Mouse (Mus musculus) B cell, adult 67 days (primary cell): ENCODE measurements around the gene Ric8a. TPM values are rescaled to one million over a fixed set of nuclear protein-coding genes. Genes with fewer than 3 reads are reported as not detected.

Experiments used
- total RNA-seq, 2 experiments: library from RNA; stranded (reverse); gene quantifications; 4 replicates each; pipeline ENCODE4 v1.2.4; 2023

Gene Ric8a
- 100 to 1,000 TPM; 112 to 126 TPM for total RNA-seq

DNA sequence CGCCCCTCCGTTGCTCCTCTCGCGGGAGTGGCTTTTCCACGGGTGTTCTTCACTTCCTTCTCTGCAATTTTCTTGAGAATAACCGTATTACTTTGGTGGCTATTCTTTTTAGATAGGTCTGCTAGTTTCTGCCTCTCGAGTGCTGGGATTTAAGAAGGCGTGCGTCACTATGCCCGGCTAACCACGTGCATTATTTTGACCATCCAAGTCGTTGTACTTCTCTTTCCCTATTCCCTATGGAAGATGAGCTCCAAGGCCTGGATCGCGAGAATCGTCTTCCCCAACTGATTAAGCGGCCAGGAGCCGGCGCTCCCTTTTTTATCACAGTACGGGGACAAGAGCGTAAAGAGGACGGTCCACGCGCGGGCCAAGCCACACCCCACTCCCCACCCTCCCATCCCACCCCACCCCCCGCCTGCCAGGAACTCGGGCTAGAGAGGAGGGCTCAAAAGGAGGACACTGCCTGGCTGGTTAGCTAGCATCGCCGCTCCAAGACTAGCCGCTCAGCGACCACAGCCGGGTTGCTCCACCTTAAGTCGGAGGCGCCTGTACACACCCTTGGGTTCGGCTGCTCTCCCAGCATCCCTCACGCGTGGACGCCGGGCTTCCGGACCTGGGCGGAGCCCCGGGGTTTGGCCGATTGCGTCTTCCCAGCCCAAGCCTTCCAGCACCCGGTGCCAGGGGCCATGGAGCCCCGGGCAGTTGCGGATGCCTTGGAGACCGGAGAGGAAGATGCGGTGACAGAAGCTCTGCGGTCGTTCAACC lies at the start of gene Ric8a:
TSS of gene Ric8a (plus strand) at position 173 of the 765 bp plus-strand sequence.

DNA sequence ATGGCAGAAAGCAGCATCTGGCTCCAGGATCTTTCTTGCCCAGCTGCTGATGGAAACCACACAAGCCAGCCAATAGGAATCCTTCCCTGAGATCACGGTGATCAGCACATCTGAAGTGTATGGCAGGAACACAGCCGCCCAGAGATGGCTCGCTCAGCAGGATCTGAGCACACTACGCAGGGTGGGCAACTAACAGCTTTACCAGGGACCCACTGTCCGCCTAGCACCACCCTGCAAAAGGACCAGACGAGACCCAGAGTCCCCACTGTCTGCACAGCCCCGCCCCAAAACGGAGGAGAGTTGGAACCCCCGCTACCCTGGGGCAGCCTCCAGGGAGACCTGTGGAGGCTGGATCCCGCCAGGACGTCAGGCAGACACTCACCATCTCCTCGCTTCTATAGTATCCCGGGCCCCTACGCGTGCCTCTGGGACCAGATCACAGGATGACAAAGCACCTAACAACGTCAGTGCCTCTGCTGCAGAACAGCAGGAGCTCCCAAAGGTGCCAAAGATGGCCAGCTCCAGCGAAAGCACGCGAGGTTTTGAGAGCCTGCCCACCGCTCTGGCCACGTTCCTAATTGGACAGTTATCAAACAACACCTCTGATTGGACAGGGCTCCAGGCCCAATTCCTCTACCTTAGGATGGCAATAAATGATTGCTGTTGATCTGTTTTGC lies 35.0 kb upstream of the Ric8a start, which contains the start of gene Zfp941:
TSS of gene Zfp941 (minus strand) at position 526 of the 677 bp plus-strand sequence.

DNA sequence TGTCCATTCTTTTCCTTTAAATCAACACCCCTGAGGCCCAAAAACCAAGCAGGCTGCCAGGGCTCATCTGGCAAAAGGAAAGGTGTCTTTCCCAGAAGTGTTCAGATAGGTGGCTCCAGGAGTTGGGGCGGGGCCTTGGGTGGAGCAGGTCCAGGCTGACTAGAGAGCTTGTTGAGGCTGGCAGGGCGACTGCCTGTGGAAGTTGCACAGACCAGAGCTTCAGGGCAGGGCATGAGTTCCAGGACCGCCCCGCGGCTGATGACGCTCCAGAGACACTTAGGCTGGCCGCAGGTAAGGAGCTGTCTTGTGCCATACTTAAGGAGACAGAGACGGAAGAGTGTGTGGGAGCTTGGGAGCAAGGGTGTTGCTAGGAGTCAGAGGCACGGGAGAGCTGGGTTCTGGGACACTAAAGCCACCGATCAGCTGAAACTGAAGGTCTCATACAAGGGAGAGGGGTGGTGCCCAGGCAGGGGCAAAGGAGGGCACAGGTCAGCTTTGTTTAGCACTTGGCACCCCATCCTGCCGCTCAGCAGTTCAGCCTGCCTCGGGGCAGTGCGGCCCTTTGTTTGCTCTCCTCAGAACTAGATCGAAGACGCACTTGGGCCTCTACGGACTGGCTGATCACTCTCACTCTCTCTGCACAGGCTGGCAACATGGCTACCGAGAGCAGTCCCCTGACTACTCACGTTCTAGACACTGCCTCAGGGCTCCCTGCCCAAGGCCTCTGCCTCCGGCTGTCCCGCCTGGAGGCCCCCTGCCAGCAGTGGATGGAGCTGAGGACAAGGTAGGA lies 21.6 kb upstream of the Ric8a start, which contains the start of gene Urah:
TSS of gene Urah (plus strand) at position 51 of the 790 bp plus-strand sequence.

DNA sequence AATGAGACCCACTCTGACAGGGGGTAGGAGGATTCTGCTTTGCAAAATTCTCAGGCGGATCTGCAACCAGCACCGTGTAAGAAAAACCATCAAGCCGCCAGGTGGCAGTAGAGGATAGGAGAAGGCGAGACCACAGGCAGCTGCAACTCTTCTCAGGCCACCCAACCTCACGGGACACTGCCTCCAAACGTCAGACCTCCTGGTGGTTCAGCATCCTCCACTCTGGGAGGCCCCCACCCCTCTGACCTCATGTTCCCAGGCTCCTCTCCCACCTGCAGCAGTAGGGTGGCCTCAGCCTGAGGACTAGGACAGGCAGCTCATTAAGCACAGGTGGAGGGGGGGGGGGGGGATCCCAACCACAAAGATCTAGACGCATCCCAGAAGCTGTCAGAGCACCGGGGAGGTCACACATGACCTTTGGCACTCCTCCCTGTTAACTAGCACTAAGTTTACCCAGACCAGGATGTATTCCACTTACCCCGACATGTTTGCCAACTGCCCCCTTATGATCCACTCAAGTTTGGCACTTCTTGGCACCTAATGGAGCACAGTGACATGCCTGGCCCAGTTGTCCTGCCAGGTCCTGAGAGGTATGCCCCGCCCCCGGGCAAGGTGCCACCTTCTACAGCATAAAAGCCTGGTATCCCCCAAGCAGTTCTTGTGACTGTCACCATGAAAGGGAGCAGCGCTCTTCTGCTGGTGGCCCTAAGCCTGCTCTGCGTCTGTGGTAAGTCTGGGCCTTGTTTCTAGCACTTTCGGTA lies 11.7 kb upstream of the Ric8a start, which contains the start of gene Scgb1c1:
TSS of gene Scgb1c1 (plus strand) at position 643 of the 761 bp plus-strand sequence.

DNA sequence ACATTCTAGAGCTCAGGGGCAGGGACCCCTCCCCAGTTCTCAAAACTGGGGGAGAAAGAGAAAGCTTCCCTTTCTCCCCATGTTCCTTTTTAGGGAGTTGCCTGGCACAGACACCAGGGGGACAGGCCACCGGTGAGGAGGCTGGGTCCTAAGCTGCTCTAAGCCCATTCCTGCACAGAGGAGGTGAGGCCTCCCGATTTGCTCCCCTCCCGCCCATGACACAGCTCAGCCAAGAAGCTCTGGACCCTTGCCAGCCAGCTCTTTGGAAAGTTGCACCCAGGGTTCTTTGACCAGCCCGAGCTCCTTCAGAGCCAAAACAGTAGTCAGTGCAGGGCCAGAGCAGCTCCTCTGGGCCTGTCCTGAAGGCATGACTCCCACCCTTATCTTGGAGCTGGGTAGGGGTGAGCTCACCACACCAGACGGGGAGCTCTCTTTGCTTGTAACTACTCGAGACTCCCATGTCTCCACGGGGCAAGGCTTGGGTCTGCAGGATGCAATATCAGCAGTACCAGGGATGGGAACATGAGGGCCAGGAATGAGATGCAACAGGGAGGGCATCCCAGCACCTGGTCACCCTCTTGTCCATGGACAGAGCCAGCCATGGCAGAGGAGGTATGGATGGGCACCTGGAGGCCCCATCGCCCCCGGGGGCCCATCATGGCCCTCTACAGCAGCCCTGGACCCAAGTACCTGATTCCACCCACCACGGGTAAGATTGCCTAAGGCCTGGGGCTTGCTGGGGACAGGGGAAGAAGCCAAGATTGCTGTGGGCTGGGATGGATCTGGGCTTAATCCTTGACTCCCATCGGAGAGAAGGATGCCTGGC lies 8.8 kb upstream of the Ric8a start, which contains the start of gene Odf3:
TSS of gene Odf3 (plus strand) at position 51 of the 826 bp plus-strand sequence.

DNA sequence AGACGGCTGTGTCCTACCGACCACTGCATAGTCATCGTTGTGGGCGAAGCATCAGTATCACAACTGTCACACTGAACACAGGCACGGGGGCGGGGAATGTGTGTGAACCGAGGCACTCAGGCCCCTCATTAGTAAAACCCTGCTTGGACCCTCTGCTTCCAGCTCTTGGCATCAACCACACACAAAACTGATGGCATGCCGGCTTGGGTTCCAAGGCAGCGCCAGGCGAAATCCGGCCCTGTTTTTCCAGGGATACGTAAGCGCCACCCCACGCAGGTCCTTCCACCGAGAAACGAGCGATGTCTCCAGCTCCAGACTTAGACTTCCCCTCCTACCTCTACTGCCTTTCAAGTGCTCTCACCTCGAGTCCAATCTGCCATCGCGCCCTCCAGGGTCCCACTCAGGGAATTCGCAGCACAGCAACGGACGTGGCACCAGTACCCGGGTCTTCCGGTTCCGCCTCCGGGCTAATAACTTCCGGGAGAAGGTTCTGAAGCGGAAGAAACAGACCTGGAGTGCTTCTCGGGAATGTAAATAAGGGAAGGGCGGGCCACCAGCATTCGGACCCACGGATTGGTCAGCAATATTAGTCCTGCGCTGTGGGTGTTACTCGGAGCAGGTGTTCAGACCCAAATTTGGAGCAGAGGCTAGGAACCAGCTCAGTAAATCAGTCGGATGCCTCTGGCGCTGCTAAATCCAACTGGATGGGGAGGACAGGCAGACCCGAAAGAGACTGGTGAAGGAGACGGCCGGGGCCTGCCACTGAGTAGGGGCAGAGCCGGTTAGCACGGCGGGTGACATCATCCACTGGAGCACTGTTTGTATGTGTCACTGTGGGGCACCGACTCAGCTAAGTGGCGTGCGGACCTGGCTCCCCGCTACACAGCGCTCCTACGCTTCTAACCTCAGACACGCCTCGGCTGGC lies 635 bp upstream of the Ric8a start, which contains the start of gene Gm45785:
TSS of gene Gm45785 (minus strand) at position 472 of the 925 bp plus-strand sequence.

DNA sequence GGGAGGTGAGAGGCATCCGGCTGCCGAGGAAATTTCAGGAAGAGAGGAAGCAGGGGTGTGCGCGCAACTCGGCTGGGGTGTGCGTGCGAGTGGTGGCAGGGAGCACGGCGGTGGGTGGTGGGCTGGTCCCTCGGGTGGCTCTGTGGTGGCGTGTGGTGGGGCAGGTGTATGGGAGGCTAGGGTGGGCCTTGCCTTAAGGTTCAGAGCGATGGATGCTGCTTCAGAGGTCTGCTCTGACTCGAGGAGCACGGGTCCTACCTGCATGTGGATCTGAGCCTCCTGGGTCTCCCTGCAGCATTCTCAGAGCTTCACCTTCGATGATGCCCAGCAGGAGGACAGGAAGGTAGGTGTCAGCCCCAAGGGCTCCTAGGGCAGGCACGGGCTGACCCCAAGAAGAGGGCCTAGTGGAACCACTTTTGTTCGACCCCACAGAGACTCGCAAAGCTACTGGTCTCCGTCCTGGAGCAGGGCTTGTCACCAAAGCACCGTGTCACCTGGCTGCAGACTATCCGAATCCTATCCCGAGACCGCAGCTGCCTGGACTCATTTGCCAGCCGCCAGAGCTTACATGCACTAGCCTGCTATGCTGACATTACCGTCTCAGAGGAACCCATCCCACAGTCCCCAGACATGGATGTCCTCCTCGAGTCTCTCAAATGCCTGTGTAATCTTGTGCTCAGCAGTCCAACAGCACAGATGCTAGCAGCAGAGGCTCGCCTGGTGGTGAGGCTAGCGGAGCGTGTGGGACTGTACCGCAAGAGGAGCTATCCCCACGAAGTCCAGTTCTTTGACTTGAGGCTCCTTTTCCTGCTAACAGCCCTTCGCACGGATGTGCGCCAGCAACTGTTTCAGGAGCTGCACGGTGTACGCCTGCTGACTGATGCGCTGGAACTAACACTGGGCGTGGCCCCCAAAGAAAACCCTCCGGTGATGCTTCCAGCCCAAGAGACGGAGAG lies 1.1 kb downstream of the Ric8a start, which contains the start of gene Bet1l:
TSS of gene Bet1l (minus strand) at position 28 of the 956 bp plus-strand sequence.

DNA sequence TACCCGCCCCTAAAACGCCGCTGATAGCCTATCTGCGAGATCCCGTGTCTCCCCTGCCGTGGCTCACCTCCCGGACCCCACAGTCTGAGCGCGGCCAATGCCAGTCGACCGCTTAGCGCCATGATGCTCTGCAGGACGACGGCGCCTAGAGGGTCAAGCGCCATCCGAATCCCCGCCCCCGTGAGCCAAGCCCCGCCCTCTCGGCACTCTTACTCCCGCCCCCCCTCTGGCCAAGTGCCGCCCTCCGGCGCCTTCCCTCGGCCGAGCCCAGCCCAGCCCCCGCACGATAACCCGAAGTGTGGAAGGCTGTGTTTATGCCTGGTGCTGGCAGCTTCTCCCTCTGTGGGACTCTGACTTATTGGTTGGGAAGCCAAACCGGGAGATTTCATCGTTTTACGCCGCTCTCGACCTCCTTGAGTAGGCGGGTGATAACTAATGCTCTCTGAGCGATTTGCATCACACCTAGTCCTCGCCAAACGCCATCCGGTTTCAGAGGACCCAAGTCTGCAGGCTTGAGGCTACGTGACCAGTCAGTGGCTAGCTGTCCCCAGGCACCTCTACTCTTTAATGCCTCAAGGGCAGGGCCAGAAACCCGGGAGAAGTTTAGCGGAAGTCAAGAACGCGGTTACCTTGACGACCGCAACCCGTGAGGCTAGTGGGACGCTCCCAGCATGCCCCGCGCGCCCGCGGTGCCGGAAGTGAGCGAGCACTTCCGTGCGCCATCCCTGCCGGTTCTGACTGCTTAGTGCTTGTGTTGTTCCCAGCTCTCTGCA lies 25.1 kb downstream of the Ric8a start, which contains the start of the genes Psmd13 and Sirt3:
TSS of gene Psmd13 (plus strand) at position 273 of the 773 bp plus-strand sequence.
TSS of gene Sirt3 (minus strand) at position 614 of the 773 bp plus-strand sequence.

DNA sequence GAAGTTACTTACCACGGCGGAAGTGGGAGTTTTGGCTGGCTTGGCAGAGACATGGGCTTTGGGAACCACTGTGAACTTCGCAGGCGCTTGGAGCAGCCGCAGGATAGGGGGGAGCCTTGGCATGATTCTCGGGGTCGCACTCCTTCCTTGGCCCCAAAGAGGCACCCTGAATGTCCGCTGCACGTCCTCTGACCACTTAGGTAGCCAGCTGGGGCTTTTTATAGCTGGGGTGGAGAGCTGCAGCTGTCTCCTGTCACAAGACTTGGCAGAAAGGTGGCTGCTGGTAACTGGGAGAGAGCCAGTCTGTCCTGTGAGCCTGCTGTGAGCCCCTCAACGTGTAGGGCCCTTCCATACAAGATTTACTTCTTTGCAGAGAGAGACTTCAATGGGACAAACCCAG lies 43.5 kb downstream of the Ric8a start, which contains the start of gene Cox8b:
TSS of gene Cox8b (minus strand) at position 227 of the 400 bp plus-strand sequence.

Other genes starting within 250 kb of the Ric8a start
- not detected for gene Olfr61, start 228.0 kb upstream of the Ric8a start, total RNA-seq
- gene Olfr53, start 210.5 kb upstream of the Ric8a start, total RNA-seq: not detected
- gene Olfr539, start 197.0 kb upstream of the Ric8a start, total RNA-seq: not detected
- not detected for gene Olfr45, start 175.0 kb upstream of the Ric8a start, total RNA-seq
- gene Olfr541, start 159.7 kb upstream of the Ric8a start, total RNA-seq: not detected
- gene Cyp2e1, start 93.2 kb upstream of the Ric8a start, total RNA-seq: not detected
- gene Syce1, start 69.1 kb upstream of the Ric8a start, total RNA-seq: not detected
- gene Zfp941, start 34.8 kb upstream of the Ric8a start, total RNA-seq: under 1 TPM in 1 of 2 experiments, not detected in 1; 0.15 TPM
- gene Urah, start 21.9 kb upstream of the Ric8a start, total RNA-seq: not detected
- not detected for gene Scgb1c1, start 11.4 kb upstream of the Ric8a start, total RNA-seq
- not detected for gene Odf3, start 9.2 kb upstream of the Ric8a start, total RNA-seq
- not detected for gene Gm45785, start 626 bp upstream of the Ric8a start, total RNA-seq
- 10 to 100 TPM; 22.5 to 22.8 TPM for gene Bet1l, start 620 bp downstream of the Ric8a start, total RNA-seq
- 10 to 100 TPM; 79.6 to 82.9 TPM for gene Psmd13, start 25.0 kb downstream of the Ric8a start, total RNA-seq
- 10 to 100 TPM; 10.8 to 12.7 TPM for gene Sirt3, start 25.4 kb downstream of the Ric8a start, total RNA-seq
- not detected for gene Cox8b, start 43.5 kb downstream of the Ric8a start, total RNA-seq
- gene Nlrp6, start 63.9 kb downstream of the Ric8a start, total RNA-seq: not detected
- 10 to 100 TPM; 20.9 to 22.3 TPM for gene Pgghg, start 84.4 kb downstream of the Ric8a start, total RNA-seq
- not detected for gene Ifitm5, start 93.3 kb downstream of the Ric8a start, total RNA-seq
- gene Gm45717, start 99.0 kb downstream of the Ric8a start, total RNA-seq: not detected
- gene Ifitm2, start 99.0 kb downstream of the Ric8a start, total RNA-seq: 10 to 100 TPM; 14.7 to 16.9 TPM
- gene Ifitm1, start 110.3 kb downstream of the Ric8a start, total RNA-seq: 1 to 10 TPM in 1 of 2 experiments, not detected in 1; 1.1 TPM
- 1 to 10 TPM; 2.1 to 4.4 TPM for gene Ifitm3, start 153.8 kb downstream of the Ric8a start, total RNA-seq
- not detected for gene Ifitm6, start 161.0 kb downstream of the Ric8a start, total RNA-seq
- not detected for gene Gm17387, start 172.2 kb downstream of the Ric8a start, total RNA-seq
- gene B4galnt4, start 204.1 kb downstream of the Ric8a start, total RNA-seq: not detected
- gene Pkp3, start 221.3 kb downstream of the Ric8a start, total RNA-seq: 10 to 100 TPM; 27.8 to 32.3 TPM
- gene Sigirr, start 243.6 kb downstream of the Ric8a start, total RNA-seq: 10 to 100 TPM; 44.7 to 51.9 TPM